Mouse (Mus musculus): ENCODE measurements around the gene Rhbg. TPM values are rescaled to one million over a fixed set of nuclear protein-coding genes. Genes with fewer than 3 reads are reported as not detected.

Gene Rhbg
- polyA plus RNA-seq, 1 experiment: 0.45 TPM

DNA sequence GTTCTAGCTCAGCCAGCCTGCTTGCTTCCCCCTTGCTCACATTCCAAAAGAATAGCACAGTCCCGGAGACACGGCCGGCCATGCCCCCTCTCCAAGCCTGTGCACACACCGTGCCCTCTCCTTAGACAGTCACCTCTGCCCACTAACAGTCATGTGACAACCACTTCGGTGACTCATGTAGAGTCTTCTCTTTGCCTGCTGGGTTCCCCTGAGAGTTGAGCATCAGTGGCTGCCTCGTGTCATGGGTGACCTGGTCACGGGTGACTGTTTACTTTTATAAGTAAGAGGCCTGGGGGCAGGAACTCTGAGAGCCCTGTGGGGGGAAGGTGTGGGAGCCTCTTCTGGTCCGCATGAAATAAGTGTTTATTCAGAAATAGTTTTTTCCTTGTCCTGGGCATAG is 20.5 kb downstream of the Rhbg start:
- TF ChIP-seq CTCF (IDR thresholded peaks at IDR 0.05; ENCODE audit: borderline replicate concordance, extremely low read depth, insufficient read depth, insufficient read length): no peak
- no peak for TF ChIP-seq POLR2A (IDR thresholded peaks at IDR 0.05; ENCODE audit: borderline replicate concordance, extremely low read depth, insufficient read depth, insufficient read length, poor library complexity, severe bottlenecking)
- DNase-seq (ENCODE audit: low read depth): peak; percentile 20

DNA sequence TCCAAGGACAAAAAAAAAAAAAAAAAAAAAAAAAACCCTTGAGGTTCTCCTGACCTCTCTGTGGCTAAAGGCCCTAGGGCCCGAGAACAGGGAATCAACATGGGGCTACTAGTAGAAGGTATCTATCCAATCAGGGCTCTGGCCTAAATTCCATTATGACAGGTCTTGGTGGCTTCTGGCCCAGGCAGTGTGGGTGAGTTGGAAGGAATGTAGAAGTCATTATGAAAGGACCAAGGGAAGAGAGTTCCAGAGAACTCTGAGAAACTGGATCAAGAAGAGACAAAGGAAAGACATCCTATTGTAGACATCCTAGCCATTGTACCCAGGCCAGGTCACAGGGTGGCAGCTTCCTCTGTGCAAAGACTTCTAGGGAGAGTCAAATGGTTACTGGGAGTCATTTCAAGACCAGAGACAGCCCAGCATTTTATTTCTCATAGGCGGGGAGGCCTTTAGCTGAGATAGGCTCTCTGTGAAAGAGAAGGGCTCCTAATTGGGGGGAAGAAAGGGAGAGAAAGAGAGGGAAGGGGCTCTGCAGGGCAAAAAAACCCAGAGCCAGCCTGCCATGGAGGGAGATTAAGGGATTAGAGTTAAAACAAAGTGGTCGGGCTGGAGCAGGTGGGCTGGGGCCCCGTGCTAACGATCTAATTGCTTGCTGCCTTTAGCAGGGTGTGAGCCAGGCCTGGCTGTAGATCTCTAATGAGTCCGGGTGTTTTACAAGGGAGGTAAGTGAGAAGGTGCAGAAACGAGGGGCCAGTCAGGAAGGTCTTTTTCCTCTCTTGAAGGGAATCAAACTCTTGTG is 21.5 kb downstream of the Rhbg start:
- no peak for TF ChIP-seq POLR2A (IDR thresholded peaks at IDR 0.05; ENCODE audit: borderline replicate concordance, extremely low read depth, insufficient read depth, insufficient read length, poor library complexity, severe bottlenecking)
- no peak for TF ChIP-seq CTCF (IDR thresholded peaks at IDR 0.05; ENCODE audit: borderline replicate concordance, extremely low read depth, insufficient read depth, insufficient read length)
- DNase-seq (ENCODE audit: low read depth): peak; percentile 94

GRCm38 (mm10) chr3:88232301-88232702 is 22.2 kb downstream of the Rhbg start:
- peak; percentile 97 for DNase-seq (ENCODE audit: low read depth)
- TF ChIP-seq CTCF (IDR thresholded peaks at IDR 0.05; ENCODE audit: borderline replicate concordance, extremely low read depth, insufficient read depth, insufficient read length): no peak
- TF ChIP-seq POLR2A (IDR thresholded peaks at IDR 0.05; ENCODE audit: borderline replicate concordance, extremely low read depth, insufficient read depth, insufficient read length, poor library complexity, severe bottlenecking): no peak

DNA sequence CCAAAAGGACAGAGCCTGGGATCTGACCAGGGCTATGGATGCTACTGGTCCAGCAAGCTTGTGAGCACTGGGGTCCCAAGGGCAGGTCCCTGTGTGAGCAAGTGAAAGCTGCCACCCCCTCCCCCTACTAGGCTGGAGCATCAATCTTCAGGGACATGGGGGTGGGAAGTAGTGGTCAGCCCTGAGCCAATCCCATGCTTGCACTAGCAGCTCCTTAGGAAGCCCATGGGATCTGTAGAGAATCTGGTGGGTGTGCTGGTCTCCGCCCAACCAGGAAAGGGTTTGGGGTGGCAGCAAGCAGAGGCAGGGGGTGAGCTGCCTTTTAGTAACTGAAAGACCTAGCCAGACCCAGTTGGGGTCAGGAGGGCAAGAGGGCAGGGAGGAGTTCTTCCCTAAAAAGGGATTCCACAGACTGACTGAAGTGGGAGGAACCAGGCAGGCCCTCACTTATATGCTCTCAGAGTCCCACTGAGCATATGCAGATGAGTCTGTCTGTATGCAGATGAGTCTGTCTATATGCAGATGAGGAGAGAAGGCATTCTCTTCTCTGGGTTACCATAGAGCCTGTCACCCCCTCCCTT is 23.4 kb downstream of the Rhbg start:
- peak; percentile 94 for DNase-seq (ENCODE audit: low read depth)
- no peak for TF ChIP-seq CTCF (IDR thresholded peaks at IDR 0.05; ENCODE audit: borderline replicate concordance, extremely low read depth, insufficient read depth, insufficient read length)
- TF ChIP-seq POLR2A (IDR thresholded peaks at IDR 0.05; ENCODE audit: borderline replicate concordance, extremely low read depth, insufficient read depth, insufficient read length, poor library complexity, severe bottlenecking): no peak

DNA sequence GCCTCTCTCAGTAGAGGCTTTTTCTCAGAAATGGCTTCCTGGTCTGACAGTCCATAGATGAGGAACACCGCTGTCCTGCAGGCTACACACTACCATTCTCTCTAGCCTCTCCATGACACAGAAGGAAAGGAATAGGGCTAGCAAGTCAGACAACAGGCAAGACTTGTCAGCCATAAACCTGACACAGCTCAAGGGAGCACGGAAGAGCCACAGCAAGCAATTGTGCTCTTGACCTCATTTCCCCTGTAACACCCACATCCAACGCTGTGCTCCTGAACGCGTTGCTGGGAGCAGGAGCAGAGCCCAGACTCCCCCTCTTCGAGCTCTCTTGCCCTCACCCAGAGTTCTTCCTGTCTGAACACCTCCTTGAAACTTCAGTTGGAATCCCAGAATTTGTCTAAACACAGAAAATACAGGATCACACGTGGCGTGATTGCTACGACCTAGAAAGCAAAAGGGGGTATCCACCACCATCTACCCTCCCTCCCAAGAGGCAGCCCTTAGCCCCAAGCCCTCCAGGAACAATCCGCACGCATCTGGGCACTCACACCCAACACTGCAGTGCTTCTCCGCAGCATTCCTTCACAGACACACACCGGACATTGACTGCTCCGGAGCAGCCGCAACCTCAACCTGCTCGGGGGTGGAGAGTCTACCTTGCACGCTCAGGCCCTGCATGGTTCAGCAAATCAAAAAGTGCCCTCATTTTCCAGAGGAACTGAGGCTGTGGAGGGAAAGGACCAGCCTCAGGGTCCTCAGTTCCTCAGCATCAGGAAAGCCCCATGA is 24.1 kb downstream of the Rhbg start:
- peak; percentile 66 for DNase-seq (ENCODE audit: low read depth)

GRCm38 (mm10) chr3:88229526-88229925 is 25.0 kb downstream of the Rhbg start:
- DNase-seq (ENCODE audit: low read depth): peak; percentile 58
- TF ChIP-seq CTCF (IDR thresholded peaks at IDR 0.05; ENCODE audit: borderline replicate concordance, extremely low read depth, insufficient read depth, insufficient read length): no peak
- no peak for TF ChIP-seq POLR2A (IDR thresholded peaks at IDR 0.05; ENCODE audit: borderline replicate concordance, extremely low read depth, insufficient read depth, insufficient read length, poor library complexity, severe bottlenecking)

More for the DNA sequence above, 24.1 kb downstream of the Rhbg start:
- TF ChIP-seq CTCF (IDR thresholded peaks at IDR 0.05; ENCODE audit: borderline replicate concordance, extremely low read depth, insufficient read depth, insufficient read length) (no peak), POLR2A (IDR thresholded peaks at IDR 0.05; ENCODE audit: borderline replicate concordance, extremely low read depth, insufficient read depth, insufficient read length, poor library complexity, severe bottlenecking) (no peak)

DNA sequence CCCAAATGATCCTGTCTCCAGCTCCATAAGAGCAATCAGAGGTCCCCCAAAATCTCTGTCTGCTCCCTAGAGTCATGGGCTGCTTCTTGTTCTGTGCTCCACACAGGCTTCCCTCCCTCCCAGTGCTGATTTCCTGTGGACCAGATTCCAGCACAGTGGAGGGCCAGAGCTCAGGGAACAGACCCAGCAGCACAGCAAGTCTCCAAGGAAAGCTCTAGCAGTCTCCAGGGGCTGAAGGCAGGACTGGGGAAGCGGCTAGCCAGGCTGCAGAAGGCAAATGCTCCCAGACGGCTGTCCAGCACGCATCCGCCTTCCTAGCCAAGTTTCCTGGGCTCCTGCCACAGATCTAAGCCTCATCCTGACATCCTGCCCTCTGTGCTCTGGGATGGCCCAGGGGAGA is 25.6 kb downstream of the Rhbg start:
- DNase-seq (ENCODE audit: low read depth): peak; percentile 31
- TF ChIP-seq POLR2A (IDR thresholded peaks at IDR 0.05; ENCODE audit: borderline replicate concordance, extremely low read depth, insufficient read depth, insufficient read length, poor library complexity, severe bottlenecking) (no peak), CTCF (IDR thresholded peaks at IDR 0.05; ENCODE audit: borderline replicate concordance, extremely low read depth, insufficient read depth, insufficient read length) (no peak)

DNA sequence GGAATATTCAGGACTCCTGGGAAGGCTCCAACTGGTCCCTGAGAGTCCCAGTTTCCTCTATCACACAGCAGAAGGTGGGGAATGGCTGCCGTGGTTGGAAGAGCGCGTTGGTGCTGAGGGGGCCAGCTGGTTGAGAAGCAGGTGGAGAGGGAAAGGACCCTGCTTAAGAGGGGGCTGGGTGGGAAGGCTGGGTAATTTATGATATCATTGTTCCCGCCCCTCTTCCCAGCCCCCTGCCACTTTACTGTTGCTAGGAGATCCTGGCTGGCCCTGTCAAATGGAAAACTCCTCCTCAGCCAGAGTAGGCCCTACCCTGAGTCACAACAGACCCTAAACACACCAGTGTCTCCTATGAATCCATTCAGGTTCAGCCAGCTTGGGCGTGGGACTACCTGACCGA is 26.5 kb downstream of the Rhbg start:
- peak; percentile 94 for DNase-seq (ENCODE audit: low read depth)
- no peak for TF ChIP-seq CTCF (IDR thresholded peaks at IDR 0.05; ENCODE audit: borderline replicate concordance, extremely low read depth, insufficient read depth, insufficient read length)
- no peak for TF ChIP-seq POLR2A (IDR thresholded peaks at IDR 0.05; ENCODE audit: borderline replicate concordance, extremely low read depth, insufficient read depth, insufficient read length, poor library complexity, severe bottlenecking)

GRCm38 (mm10) chr3:88227260-88227659 is 27.2 kb downstream of the Rhbg start:
- no peak for TF ChIP-seq CTCF (IDR thresholded peaks at IDR 0.05; ENCODE audit: borderline replicate concordance, extremely low read depth, insufficient read depth, insufficient read length)
- no peak for TF ChIP-seq POLR2A (IDR thresholded peaks at IDR 0.05; ENCODE audit: borderline replicate concordance, extremely low read depth, insufficient read depth, insufficient read length, poor library complexity, severe bottlenecking)
- DNase-seq (ENCODE audit: low read depth): peak; percentile 74

- no peak for TF ChIP-seq CTCF (IDR thresholded peaks at IDR 0.05; ENCODE audit: borderline replicate concordance, extremely low read depth, insufficient read depth, insufficient read length)
- no peak for TF ChIP-seq POLR2A (IDR thresholded peaks at IDR 0.05; ENCODE audit: borderline replicate concordance, extremely low read depth, insufficient read depth, insufficient read length, poor library complexity, severe bottlenecking)
These were observed 28.2 kb downstream of the Rhbg start for GRCm38 (mm10) chr3:88226101-88226845.

GRCm38 (mm10) chr3:88224929-88225328 is 29.6 kb downstream of the Rhbg start:
- DNase-seq (ENCODE audit: low read depth): peak; percentile 77
- TF ChIP-seq CTCF (IDR thresholded peaks at IDR 0.05; ENCODE audit: borderline replicate concordance, extremely low read depth, insufficient read depth, insufficient read length) (no peak), POLR2A (IDR thresholded peaks at IDR 0.05; ENCODE audit: borderline replicate concordance, extremely low read depth, insufficient read depth, insufficient read length, poor library complexity, severe bottlenecking) (no peak)

More at GRCm38 (mm10) chr3:88226101-88226845, 28.2 kb downstream of the Rhbg start:
- DNase-seq (ENCODE audit: low read depth): peak; percentile 92
